Mouse (Mus musculus) heart, postnatal 0 days (tissue): ENCODE measurements around the gene Esyt3.

Source experiments
- CTCF ChIP-seq: IDR thresholded peaks from 2 replicates; pipeline ENCODE4 v1.5.1; 2016; ENCODE audit warnings: antibody characterized with exemption, control low read depth, low read depth
- EP300 ChIP-seq: IDR thresholded peaks from 2 replicates; pipeline ENCODE4 v1.6.1; 2016; ENCODE audit warnings: antibody characterized with exemption, low read depth

GRCm38 (mm10) chr9:99341600-99341999, 16.8 kb downstream of the Esyt3 start:
- TF ChIP-seq CTCF (no peak), EP300 (no peak)
